Mouse (Mus musculus) thymus, postnatal 25 days (tissue): ENCODE results near the gene Hoxa3.

Experiments used
- DNase-seq: peaks from one replicate; pipeline ENCODE4 v3.0.0; 2022

The Hoxa3 gene

GRCm38 (mm10) chr6:52165441-52166370, 47.4 kb downstream of the Hoxa3 start:
- DNase-seq, result no peak

- no peak for DNase-seq
These were observed 48.3 kb downstream of the Hoxa3 start, which contains the start of gene Hoxa2 for GRCm38 (mm10) chr6:52164626-52165440. Gene Hoxa2 (minus strand): TSS chr6:52164831.

- no peak for DNase-seq
These were observed 49.0 kb downstream of the Hoxa3 start for GRCm38 (mm10) chr6:52164051-52164625.

- no peak for DNase-seq
These were observed 49.6 kb downstream of the Hoxa3 start for GRCm38 (mm10) chr6:52163366-52164031.

GRCm38 (mm10) chr6:52162611-52163365, 50.3 kb downstream of the Hoxa3 start:
- no peak for DNase-seq

GRCm38 (mm10) chr6:52162093-52162380, 51.1 kb downstream of the Hoxa3 start:
- DNase-seq, result no peak

- DNase-seq, result no peak
These were observed 51.6 kb downstream of the Hoxa3 start for GRCm38 (mm10) chr6:52161336-52162092.

GRCm38 (mm10) chr6:52160511-52161335, 52.4 kb downstream of the Hoxa3 start:
- DNase-seq, result no peak

GRCm38 (mm10) chr6:52159979-52160378, 53.2 kb downstream of the Hoxa3 start:
- no peak for DNase-seq

- DNase-seq, result no peak
These were observed 53.9 kb downstream of the Hoxa3 start for GRCm38 (mm10) chr6:52159164-52159761.

GRCm38 (mm10) chr6:52158276-52159051, 54.7 kb downstream of the Hoxa3 start, which contains the start of gene Hoxa1:
Gene Hoxa1 (minus strand): TSS chr6:52158317.
- DNase-seq, result peak; percentile 64

GRCm38 (mm10) chr6:52157466-52158275, 55.5 kb downstream of the Hoxa3 start:
- DNase-seq, result no peak

GRCm38 (mm10) chr6:52156551-52157200, 56.5 kb downstream of the Hoxa3 start:
- DNase-seq, result no peak

- no peak for DNase-seq
These were observed 57.7 kb downstream of the Hoxa3 start for GRCm38 (mm10) chr6:52155471-52155870.

GRCm38 (mm10) chr6:52154044-52154443, 59.1 kb downstream of the Hoxa3 start:
- DNase-seq, result no peak

GRCm38 (mm10) chr6:52153270-52153669, 59.9 kb downstream of the Hoxa3 start:
- no peak for DNase-seq
